Mouse (Mus musculus) left cerebral cortex, adult 8-10 months (tissue): ENCODE results near the gene Crip2. TPM values are rescaled to one million over a fixed set of nuclear protein-coding genes. Genes with fewer than 3 reads are reported as not detected.

Experiments
- DNase-seq, 2 experiments: peaks; one replicate each; pipeline ENCODE4 v3.0.0; 2022; ENCODE audit warnings: low spot score in 2 of 2
- total RNA-seq, 4 experiments: library from RNA; stranded (reverse); gene quantifications; 2 replicates each; pipeline ENCODE4 v1.2.4; 2022

Crip2 gene
- 100 to 1,000 TPM; 142 to 161 (median 148) TPM for total RNA-seq

DNA sequence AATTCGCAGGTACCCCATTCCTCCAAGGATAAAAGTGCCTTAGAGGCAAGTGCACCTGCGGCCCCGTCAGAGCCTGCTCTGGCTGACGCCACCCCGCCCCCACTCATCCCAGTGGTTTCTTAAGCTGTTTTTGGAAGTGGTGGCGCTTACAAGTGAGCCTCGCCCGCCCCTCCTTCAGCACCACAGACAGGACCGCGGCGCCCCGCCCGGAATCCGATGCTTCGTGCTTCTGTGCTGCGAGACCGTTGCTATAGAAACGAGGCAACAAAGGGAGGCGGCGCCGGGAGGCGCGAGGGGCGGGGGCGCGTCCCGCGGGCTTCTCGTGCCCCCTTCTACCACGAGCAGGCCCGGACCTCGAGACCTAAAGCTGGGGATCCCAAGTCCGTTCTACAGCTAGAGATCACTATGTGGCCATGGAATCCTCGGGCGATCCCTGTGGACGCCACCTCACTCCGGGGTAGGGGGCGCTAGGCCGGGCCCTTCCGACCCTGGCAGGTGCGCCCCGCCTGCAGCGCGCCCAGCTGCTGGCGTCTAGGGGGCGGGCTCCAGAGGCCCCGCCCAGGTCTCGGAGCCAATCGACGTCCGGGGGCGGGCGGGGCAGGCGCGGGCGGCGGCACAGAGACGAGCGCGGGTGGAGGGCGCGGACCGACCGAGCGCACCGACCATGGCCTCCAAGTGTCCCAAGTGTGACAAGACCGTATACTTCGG is at the start of gene Crip2:
Gene Crip2 (plus strand): TSS at position 329 of the 708 bp plus-strand sequence.
- peak; percentile 86 to 98 for DNase-seq

DNA sequence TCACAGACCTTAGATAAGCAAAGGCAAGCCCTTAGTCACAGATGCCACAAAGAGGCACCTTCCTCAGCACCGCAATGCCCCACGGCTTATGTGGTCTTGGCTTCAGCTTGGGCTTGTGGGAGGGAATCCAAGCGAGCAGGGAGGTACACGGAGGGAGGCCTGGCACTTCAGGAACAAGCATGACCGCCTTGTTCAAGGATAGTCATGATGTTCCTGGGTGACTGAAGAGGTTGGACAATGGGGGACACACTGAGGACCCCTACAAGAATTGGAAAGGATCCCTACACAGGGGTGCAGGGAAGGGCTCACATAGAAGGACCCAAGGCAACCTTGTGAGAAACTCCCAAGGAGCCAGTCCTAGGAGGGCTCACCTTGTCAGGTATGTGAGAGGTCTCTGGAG is 43.0 kb upstream of the Crip2 start:
- DNase-seq = no peak

DNA sequence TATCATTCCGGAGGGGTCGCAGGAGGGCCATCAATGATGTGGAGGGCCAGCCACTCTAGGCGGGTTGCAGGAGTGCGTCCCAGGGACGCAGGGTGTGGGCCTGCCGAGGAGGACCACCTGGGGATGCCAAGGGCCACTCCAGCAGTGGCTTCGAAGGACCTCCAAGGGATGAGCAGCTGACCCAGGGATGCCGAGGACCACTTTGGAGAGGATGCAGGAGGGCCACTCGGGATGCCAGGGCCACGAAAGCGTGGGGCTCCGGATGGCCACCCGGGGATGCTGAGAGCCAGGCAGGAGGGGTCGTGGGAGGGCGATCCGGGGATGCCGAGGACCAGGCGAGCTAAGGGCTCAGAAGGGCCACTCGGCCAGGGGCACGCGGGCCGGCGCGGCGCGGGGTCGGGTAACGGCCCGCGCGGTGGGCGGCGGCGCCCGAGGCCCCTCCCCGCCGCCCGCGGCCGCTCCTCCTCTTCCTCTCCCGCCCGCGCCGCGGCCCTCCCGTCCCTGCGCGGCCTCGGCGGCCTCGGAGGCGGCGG is 42.2 kb upstream of the Crip2 start, which contains the start of gene Mta1:
Gene Mta1 (plus strand): TSS at position 530 of the 533 bp plus-strand sequence.
- DNase-seq = no peak

DNA sequence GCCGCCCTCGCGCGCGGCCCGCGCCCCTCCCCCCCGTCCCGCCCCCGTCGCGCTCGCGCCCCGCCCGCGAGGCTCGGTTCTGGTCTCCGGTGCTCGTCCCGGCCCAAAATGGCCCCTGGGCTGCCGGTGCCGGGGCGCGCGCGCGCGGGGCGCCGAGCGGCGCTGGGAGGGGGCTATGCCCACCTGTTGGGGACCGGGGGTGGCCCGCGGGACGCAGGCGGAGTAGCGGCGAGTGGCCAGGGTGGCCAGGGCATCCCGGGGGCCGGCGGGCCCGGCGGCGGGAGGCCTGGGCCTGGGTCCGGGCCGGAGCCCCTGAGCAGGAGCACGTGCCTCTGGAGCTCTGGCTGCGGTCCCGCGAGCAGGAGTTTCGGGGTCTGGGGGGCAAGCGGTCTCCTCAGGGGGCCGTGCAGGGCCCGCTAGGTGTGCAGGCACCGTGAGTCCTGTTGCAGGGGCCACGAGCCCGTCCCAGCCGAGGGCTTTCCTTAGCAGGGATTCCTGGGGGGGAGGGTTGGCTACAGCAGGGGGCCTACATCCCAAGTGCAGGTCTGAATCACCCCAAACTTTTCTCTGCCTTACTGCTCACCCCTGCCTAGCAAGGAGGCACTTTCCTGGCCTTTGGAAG is 41.4 kb upstream of the Crip2 start:
- DNase-seq = no peak

DNA sequence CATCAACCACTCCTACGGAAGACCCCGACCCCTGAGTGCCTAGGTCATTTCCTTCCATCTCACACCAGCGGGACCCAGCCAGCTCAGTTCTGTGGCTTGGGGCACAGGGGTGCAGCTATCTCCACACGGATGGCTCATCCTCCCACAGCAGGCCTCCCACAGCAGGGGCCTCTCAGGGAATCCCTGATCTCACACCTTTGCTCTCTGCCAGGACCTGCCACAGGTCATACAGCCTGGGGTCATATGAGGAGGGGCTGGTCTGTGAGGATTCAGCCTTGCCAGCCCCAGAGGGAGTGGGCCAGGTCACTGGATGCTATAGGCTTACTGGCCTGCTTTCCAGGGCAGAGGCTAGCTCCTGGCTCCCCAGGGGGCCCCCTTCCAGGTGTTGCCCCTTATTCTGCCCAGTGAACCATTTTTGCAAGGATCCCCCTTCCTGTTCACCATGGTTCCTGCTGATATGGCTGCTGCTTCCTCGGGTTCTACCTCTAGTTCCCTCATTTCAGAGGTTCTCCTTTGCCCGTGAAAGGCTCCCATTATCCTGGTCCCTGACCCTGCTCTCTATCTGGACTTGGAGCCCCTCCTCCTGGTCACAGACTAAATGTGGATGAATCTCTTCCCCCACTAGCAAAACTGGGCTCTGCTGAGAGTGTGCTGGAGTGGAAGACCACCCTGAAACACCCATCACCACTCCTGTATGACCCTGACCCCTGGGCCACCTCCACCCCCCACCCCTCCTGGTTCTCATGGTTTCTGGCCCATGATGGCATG is 40.4 kb upstream of the Crip2 start:
- DNase-seq = no peak

DNA sequence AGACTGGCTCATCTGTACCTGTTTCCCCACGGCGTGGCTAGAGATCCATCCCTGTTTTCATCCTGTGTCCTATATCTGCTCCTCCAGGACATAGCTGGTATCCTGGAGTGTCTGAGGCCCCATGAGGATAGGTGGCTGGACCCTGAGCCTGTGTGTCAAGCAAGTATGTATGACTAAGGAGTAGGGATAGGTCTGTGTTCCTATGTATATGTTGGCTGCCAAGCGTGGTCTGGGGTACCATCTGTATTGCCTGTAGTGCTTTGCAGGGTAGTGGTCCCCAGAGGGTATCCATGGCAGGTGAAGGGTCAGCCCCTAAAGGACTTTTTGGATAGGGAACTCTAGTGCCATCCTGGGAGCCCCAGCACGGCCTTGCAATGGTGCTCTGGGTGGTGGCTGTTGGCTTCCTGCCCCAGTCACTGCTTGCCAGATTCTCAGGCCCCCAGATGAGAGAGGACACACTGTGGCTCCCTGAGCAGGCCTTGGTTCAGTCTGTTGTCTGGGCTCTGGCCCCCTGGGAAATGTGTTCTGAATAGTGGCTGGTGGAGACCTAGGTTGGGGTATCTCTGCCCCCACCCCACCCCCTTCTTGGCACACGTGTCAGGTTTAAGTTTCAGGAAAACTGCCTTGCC is 39.5 kb upstream of the Crip2 start:
- DNase-seq = no peak

DNA sequence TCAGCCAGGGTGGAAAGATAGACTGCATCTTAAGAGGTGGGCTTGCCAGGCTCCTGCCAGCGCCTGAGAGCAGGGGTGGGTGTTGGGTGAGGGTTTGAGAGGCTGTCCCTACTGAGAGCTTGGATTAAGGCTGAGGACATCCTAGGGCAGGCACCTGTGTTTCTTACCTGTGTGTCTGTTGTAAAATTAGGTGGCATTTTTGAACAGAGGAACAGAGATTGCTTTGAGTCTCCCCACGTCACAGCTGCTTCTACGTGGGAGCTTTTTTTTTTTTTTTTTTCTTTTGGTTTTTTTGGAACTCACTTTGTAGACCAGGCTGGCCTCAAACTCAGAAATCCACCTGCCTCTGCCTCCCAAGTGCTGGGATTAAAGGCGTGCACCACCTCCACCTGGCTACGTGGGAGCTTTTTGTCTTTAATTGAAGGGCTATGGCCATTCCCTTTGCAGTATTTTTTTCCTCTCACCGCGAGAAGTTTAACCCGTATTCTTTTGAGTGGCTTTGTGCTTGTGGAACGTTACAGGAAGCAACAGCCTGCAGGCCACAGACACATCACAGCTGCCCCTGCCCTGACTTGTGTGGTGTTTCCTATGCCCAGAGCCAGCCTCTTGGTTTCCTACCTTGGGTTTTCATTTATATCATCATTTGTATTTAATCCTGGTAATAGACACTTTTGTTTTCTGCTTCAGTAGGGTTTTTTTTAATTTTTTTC is 38.6 kb upstream of the Crip2 start:
- no peak for DNase-seq

DNA sequence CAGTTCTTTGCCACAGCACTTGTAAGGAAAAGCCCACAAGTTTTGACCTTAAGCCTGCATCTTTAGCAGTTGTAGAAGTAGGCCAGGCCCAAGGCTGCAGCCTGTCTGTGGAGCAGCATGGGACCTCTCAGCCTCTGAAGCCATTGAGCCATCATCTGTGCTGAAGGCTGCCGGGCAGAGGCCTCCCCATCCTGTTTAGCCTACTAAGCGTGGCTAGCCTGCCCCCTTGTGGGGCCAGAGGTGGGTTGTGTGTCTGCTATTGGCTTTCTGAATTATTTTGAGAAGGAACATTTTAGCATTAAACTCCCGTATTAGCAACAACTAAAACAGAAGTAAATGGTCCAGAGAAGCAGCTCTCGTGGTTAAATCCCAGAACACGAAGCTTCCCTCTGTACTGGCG is 37.6 kb upstream of the Crip2 start:
- DNase-seq = no peak

DNA sequence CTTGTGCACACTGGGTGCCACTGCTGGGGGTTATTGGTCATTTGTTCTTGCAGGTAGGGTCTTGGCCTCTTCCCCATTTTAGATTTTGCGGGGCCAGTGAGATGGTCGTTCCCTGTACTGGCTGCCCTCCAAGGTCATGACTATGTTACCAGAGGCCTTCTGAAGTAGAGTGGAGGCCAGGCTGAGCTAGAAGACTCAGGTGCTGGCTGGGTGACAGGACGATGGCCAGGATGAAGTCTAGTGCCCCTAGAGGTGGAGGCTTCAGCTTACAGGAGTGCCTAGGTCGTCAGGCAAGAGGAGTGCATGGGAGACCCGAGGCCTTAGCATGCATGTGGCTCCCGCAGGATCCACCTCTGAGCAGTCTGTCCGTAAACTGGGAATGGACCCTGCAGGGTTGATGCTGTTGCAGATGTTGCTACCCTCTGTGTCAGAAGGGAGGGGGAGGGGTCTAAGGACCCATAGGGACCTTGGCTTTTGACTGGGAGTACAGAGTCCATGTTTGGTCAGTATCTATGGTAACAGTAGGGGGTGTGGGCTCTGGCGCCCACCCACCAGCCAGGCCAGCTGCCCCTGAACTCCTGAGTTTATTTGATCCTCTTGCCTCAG is 36.1 kb upstream of the Crip2 start:
- no peak for DNase-seq

DNA sequence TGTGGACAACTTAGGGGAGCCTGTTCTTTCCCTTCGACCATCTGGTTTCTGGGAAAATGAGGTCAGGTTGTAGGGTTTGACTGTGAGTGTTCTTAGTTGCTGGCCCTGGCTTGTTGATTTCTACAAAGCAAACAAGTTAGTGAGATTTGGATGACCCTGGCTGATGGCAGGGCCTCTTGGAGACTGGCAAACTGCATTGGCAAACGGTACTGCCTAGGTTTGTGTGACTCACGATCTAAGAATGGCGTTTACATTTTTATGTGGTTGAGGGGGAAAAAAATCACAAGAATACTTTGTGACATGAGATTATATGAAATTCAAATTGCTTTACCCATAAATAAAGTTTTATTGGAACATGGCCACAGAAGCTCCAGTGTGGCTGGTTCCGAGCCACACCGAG is 33.6 kb upstream of the Crip2 start:
- no peak for DNase-seq

DNA sequence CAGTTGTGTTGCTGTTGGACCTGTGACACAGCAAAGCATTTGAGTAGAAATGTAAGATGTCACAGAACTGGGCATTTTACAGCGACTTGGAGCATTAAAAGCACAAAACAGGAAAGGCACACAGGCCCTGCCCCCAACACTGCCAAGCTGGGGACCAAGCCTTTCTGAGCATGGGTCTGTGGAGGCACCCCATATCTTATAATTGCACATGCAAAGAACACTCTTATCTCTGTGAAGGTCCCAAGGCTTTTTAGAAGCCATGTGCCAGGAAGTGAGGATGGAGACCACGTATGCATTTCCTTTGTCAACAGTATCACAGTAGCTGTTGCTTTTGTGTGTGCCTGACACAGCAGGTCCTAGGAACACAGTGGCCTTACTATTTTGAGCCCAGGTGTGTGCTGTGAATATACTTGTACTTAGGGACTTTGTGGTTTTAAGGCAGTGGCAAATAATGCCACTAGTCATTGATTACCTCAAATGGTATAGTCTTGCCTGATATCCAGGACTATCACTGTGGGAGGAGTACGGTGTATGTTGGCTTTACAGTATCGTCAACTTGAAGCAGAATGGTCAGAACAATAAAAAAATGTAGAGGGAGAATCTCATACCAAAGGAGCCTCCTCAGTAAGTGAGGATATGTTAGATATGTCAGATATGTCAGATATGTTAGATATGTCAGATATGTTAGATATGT is 32.5 kb upstream of the Crip2 start:
- no peak for DNase-seq

DNA sequence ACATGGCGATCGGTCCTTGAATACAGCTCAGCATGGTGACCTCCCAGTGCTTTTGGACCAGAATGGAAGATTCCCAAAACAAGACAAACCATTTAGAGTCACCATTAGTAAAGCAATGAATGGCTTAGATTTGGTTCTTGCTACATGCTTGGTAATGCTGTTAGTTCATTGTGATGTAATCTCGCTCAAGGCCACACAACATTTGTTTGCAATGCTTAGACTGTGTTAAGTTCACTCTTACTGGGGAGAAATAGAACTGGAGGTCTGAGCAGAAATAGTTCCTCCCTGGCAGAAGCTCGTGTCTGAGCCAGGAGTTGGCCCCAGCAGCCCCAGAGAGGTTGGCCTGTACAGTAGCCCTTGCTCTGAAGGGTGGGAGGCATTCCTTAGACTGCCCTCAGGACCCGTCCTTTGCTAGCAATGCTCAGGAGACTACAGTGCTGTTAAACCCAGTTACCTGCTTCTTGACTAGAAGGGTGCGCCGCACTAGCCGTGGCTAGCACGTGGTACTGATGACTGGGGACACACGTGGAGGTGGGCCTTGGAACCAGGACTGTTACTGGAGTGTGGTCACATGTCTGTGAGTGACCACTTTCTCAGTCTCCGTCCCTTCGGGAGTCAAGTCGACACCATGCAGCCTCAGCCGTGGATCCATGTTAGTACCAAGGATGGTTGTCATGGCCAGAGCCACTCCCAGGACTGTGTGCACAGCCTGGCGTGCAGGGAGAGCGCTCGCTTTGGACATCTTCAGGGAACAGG is 31.3 kb upstream of the Crip2 start:
- no peak for DNase-seq

DNA sequence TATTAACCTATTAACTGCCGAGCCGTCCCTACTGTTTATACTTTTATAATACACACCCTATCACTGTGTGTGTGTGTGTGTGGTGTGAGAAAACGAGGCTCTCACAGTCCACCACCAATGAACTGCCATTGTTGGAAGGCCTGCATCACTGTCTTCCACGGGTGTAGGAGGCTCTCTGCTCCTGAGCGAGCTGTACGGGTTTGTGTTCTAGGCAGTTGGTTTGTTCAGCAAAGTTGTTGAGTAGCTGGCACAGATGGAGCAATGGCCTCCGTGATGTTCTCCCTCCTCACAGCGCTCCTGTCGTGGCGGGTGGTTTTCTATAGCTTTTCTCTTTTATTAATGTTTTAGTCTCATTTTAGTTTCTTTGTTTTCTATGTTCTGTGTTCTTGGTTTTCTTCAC is 30.2 kb upstream of the Crip2 start:
- DNase-seq = no peak

DNA sequence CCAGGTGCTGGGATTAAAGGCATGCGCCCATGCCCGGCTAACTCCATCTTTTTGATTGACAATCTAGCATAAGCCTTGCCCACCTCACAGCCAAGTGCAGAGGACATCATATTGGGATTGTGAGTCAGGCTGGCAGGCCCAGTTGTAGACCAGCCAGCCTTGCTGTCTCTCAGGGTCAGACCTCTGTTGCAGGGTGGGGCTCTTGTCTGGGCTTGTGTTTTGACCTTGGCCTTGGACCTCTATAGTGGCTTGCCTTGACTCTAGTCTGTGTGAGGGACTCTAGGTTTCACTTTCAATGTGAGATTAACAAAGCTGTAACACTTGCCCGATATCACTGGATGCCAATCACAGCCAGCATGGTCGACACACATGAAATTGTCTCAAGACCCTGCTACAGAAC is 25.9 kb upstream of the Crip2 start:
- no peak for DNase-seq

DNA sequence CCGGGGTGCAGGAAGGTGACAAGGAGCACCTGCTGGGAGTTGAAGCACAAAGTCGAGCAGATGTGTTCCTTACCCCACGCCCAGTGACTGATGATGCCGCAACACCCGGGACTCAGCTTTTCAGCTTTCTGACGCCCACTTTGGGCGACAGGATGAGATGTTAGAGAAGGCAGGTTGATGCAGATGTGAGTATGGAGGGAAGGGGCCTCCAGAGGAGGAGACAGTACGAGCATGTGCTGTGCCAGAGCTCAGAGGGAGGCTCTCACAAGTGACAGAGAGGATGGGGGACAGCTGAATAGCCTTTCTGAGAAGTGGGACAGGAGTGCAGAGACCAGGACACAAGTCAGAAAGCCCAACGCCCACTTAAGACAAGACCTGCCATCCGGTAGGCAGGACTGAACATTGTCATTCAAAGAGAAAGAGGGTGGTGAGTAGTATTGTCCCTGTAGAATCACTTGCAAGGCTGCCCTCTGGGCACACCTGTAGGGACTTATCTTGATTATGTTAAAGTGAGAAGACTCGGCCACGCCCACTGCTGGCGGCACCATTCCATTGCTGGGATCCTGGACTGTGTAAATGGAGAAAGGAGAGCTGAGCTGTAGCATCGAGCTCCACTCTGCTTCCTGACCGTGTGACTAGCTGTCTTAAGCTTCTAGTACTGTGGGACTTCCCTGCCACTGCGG is 25.0 kb upstream of the Crip2 start:
- DNase-seq = no peak

DNA sequence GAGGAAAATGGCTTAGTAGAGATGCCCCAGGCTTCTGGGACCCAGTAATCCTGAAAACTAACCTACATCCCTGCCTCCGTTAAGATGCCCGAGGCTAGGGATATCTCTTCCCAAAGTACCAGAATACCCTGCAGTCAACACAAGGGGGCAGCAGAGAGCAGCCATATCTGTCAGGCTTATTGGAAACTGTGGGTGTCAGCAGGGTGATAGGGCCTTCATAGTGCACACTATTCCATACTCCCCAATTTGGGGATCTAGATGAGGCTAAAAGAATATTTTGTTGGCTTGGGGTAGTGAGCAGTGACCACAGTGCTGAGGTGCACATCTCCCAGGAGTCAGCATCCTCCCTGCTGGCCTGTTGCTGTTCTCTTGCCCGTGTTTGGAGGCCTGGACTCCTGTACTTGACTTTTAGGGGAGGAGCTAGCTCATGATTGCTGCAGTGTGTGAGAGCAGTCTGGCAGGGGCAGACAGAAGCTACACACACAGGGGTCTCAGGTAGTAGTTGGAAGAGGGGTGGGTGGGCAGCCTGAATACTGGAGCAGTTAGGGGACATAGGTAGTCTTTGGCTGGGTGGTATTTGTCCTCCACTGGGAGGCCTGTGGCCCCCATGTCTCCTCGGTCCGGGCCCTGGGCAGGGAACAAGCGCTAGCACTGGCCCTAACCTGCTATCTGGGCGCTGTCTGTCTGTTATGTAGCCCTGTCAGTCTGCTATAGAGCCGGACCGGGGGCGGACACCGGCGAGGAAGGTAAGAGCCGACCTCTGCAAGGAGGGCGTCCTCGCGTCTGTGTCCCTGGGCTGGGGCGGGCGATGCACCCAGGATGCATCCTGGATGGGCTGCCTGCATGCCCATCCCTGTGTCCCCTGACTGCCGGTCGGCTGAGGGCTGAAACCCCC is 20.3 kb upstream of the Crip2 start:
- DNase-seq = no peak

DNA sequence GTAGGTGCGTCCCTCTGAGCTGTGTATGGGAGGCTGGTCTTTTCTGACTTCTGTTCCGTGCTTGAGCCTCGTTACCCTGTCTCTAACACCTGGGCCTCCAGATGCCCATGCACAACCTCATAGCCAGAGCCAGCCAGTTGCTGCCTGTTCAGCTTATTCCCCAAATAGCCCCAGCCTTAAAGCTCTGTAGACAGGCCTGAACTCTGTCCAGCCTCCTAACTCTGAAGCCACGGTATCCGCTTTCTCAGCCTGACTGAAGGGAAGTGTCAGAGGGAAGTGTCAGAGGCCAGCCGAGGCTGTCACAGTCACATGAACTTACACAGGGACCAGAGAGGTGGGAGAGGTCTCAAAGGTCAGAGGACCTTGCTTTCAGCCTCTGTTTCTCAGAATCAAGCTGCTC is 15.3 kb upstream of the Crip2 start:
- DNase-seq = no peak

DNA sequence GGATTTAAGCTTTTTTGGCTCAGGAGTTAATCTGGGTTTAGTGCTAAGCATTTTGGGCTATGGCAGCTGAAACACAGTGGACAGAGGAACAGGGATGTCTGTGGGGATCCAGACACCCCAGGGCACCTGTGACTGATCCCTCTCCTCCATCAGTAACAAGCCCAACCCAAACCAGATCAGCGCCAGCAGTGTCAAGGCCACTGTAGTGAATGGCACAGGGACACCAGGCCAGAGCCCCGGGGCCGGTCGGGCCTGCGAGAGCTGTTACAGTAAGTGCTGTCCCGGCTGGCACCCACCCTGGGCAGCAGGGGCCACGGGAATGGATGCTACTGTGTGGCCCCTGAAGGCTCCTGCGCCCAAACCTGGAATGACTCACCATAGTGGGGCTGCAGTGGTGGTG is 9.3 kb upstream of the Crip2 start:
- DNase-seq = no peak
